Mouse (Mus musculus) E14TG2a.4 (cell line): ENCODE data around the gene Hp.

ENCODE experiments used
- H3K27me3 ChIP-seq: 2 replicates; pipeline ENCODE4 v1.6.1; 2014; ENCODE audit warnings: low read length, control low read depth; ENCODE audit not compliant: insufficient read depth
- H3K36me3 ChIP-seq: 2 replicates; pipeline ENCODE4 v1.6.1; 2014; ENCODE audit warnings: low read length, control low read depth; ENCODE audit not compliant: insufficient read depth
- H3K4me1 ChIP-seq: replicated peaks from 2 replicates; pipeline ENCODE4 v1.6.1; 2014; ENCODE audit warnings: low read depth, low read length, control low read depth
- H3K4me3 ChIP-seq: replicated peaks from 2 replicates; pipeline ENCODE4 v1.5.1; 2014; ENCODE audit warnings: mild to moderate bottlenecking, low read length
- H3K9me3 ChIP-seq: 2 replicates; pipeline ENCODE4 v1.6.1; 2014; ENCODE audit warnings: low read length, control low read depth
- CTCF ChIP-seq: conservative IDR thresholded peaks from 2 replicates; pipeline ENCODE4 v1.5.1; 2014; ENCODE audit warnings: low read length
- NANOG ChIP-seq: IDR thresholded peaks from 2 replicates; pipeline ENCODE4 v1.6.1; 2014; ENCODE audit warnings: borderline replicate concordance, low read length, mixed read lengths
- POU5F1 ChIP-seq: IDR thresholded peaks from 2 replicates; pipeline ENCODE4 v1.6.1; 2014; ENCODE audit warnings: low read length, borderline replicate concordance

Gene Hp

GRCm38 (mm10) chr8:109576311-109576710 is 2.7 kb downstream of the Hp start:
- TF ChIP-seq POU5F1 (no peak), CTCF (no peak), NANOG (no peak)
- peaks cover 19% of the 10 kb centered on the region for H3K36me3 ChIP-seq
- no peak overlapping the region for H3K4me3 ChIP-seq
- peaks cover 11% of the 10 kb centered on the region for H3K27me3 ChIP-seq
- peaks cover 13% of the 10 kb centered on the region for H3K4me1 ChIP-seq
- no peaks in the 10 kb centered on the region for H3K9me3 ChIP-seq

- Histone ChIP-seq H3K27me3 (0 out of 2 replicates have a peak, but pooled peaks cover 2% of the 10 kb centered on the region), H3K4me3 (no peak overlapping the region), H3K36me3 (peaks cover 48% of the 10 kb centered on the region), H3K4me1 (peaks cover 18% of the 10 kb centered on the region), H3K9me3 (no peaks in the 10 kb centered on the region)
- TF ChIP-seq NANOG, result no peak
- no peak for TF ChIP-seq POU5F1
- no peak for TF ChIP-seq CTCF
Measured at GRCm38 (mm10) chr8:109571139-109571538, 7.8 kb downstream of the Hp start.

GRCm38 (mm10) chr8:109565498-109566333 is 13.3 kb downstream of the Hp start, which contains the start of the genes Dhx38 and Txnl4b:
TSS of gene Dhx38 (minus strand) at chr8:109565861.
TSS of gene Txnl4b (plus strand) at chr8:109565892.
- peak within 1 kb of the TSS; percentile 97 for H3K4me3 ChIP-seq
- H3K27me3 ChIP-seq, result no peaks in the 10 kb centered on the region
- TF ChIP-seq NANOG (no peak), POU5F1 (no peak), CTCF (no peak)
- H3K36me3 ChIP-seq, result peaks cover 48% of the 10 kb centered on the region
- peaks cover 19% of the 10 kb centered on the region for H3K4me1 ChIP-seq
- no peaks in the 10 kb centered on the region for H3K9me3 ChIP-seq

- Histone ChIP-seq H3K4me1 (peaks cover 25% of the 10 kb centered on the region), H3K27me3 (no peaks in the 10 kb centered on the region), H3K4me3 (peak overlapping the region; percentile 97), H3K9me3 (no peaks in the 10 kb centered on the region), H3K36me3 (peaks cover 48% of the 10 kb centered on the region)
- TF ChIP-seq NANOG, result no peak
- no peak for TF ChIP-seq POU5F1
- TF ChIP-seq CTCF, result no peak
Measured at GRCm38 (mm10) chr8:109564766-109565165, 14.2 kb downstream of the Hp start.

GRCm38 (mm10) chr8:109563881-109564280 is 15.1 kb downstream of the Hp start:
- H3K36me3 ChIP-seq, result peaks cover 48% of the 10 kb centered on the region
- H3K4me3 ChIP-seq, result no peak overlapping the region
- TF ChIP-seq CTCF, result no peak
- no peak for TF ChIP-seq NANOG
- no peak for TF ChIP-seq POU5F1
- H3K27me3 ChIP-seq, result no peaks in the 10 kb centered on the region
- H3K9me3 ChIP-seq, result no peaks in the 10 kb centered on the region
- peaks cover 33% of the 10 kb centered on the region for H3K4me1 ChIP-seq

GRCm38 (mm10) chr8:109551663-109552062 is 27.3 kb downstream of the Hp start:
- peaks cover 100% of the 10 kb centered on the region for H3K36me3 ChIP-seq
- H3K4me3 ChIP-seq, result no peak overlapping the region
- H3K4me1 ChIP-seq, result peaks cover 3% of the 10 kb centered on the region; the same call in 1 of the 2 replicates
- H3K27me3 ChIP-seq, result no peaks in the 10 kb centered on the region
- H3K9me3 ChIP-seq, result no peaks in the 10 kb centered on the region
- TF ChIP-seq POU5F1 (no peak), CTCF (peak; percentile 94)

- H3K9me3 ChIP-seq, result no peaks in the 10 kb centered on the region
- peaks cover 26% of the 10 kb centered on the region for H3K36me3 ChIP-seq
- peaks cover 23% of the 10 kb centered on the region for H3K4me1 ChIP-seq
- H3K4me3 ChIP-seq, result no peak overlapping the region
- no peak for TF ChIP-seq NANOG
- TF ChIP-seq CTCF, result no peak
- no peak for TF ChIP-seq POU5F1
- 0 out of 2 replicates have a peak, but pooled peaks cover 3% of the 10 kb centered on the region for H3K27me3 ChIP-seq
Measured at GRCm38 (mm10) chr8:109544049-109544448, 34.9 kb downstream of the Hp start.

GRCm38 (mm10) chr8:109542748-109543519 is 36.0 kb downstream of the Hp start:
- Histone ChIP-seq H3K27me3 (0 out of 2 replicates have a peak, but pooled peaks cover 11% of the 10 kb centered on the region), H3K4me3 (no peak overlapping the region), H3K36me3 (peaks cover 14% of the 10 kb centered on the region), H3K9me3 (no peaks in the 10 kb centered on the region), H3K4me1 (peaks cover 23% of the 10 kb centered on the region)
- TF ChIP-seq NANOG (no peak), CTCF (no peak), POU5F1 (no peak)
